Mouse (Mus musculus): ENCODE results near the gene Adar. TPM values are rescaled to one million over a fixed set of nuclear protein-coding genes. Genes with fewer than 3 reads are reported as not detected.
"Not testable (repeated sequence)": the region's sequence is repeated elsewhere in the genome, so short reads cannot be mapped to it uniquely, and the experiment has no call there.

Gene Adar
- polyA plus RNA-seq, 1 experiment from 2014 or later, result 11.8 TPM

DNA sequence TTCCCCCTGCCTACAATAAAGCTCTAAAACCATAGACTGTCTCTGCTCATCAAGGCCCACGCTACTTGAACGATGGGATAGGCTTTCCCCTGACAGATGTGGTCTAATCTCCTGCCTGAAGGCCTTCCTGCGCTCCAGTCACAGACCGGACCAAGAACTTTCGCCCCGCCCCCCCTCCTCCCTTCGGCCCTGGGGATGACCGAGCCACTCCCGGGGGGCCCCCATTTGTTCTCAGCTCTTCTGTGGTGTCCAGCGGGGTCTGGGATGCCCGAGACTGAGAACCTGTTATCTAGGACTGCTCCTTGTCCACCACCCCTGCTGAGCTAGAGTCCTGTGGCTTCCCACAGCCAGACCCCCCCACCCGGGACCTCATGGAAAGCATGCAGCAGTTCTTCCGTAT is 84.7 kb downstream of the Adar start:
- no peak overlapping the region for H3K4me3 ChIP-seq
- peak overlapping the region; percentile 4; the same call in 1 of the 2 replicates for H3K9ac ChIP-seq
- H3K27ac ChIP-seq, result no peak overlapping the region
- H3K36me3 ChIP-seq, result no peaks in the 10 kb centered on the region
- 0 out of 2 replicates have a peak, but pooled peaks cover 3% of the 10 kb centered on the region for H3K27me3 ChIP-seq
- no peaks in the 10 kb centered on the region for H3K9me3 ChIP-seq
- ATAC-seq (ENCODE audit: insufficient number of reproducible peaks, insufficient read depth, low FRiP score, low TSS enrichment, low read depth), result no peak
- H3K4me2 ChIP-seq, result peak overlapping the region; percentile 44
- WGBS, result 5% methylated on average over 13 of the region's 13 CpGs
- 0 out of 2 replicates have a peak, but pooled peaks cover 5% of the 10 kb centered on the region for H3K4me1 ChIP-seq

- not testable (repeated sequence) for H3K4me2 ChIP-seq; H3K27me3 ChIP-seq; H3K9me3 ChIP-seq; H3K4me3 ChIP-seq; ATAC-seq (ENCODE audit: insufficient number of reproducible peaks, insufficient read depth, low FRiP score, low TSS enrichment, low read depth); H3K36me3 ChIP-seq; H3K9ac ChIP-seq; H3K27ac ChIP-seq; H3K4me1 ChIP-seq
- 29% methylated on average over 3 of the region's 3 CpGs for WGBS
These were observed 85.3 kb downstream of the Adar start for GRCm38 (mm10) chr3:89800078-89800477.

- WGBS, result 55% methylated on average over 5 of the region's 5 CpGs
- Histone ChIP-seq H3K4me3 (no peak overlapping the region), H3K9me3 (no peaks in the 10 kb centered on the region), H3K9ac (no peak overlapping the region), H3K4me1 (0 out of 2 replicates have a peak, but pooled peaks cover 5% of the 10 kb centered on the region), H3K27ac (no peak overlapping the region), H3K36me3 (no peaks in the 10 kb centered on the region), H3K27me3 (0 out of 2 replicates have a peak, but pooled peaks cover 3% of the 10 kb centered on the region), H3K4me2 (no peak overlapping the region)
- ATAC-seq (ENCODE audit: insufficient number of reproducible peaks, insufficient read depth, low FRiP score, low TSS enrichment, low read depth), result no peak
These were observed 86.1 kb downstream of the Adar start for GRCm38 (mm10) chr3:89800774-89801506.

GRCm38 (mm10) chr3:89801507-89801847 is 86.7 kb downstream of the Adar start:
- no peak for ATAC-seq (ENCODE audit: insufficient number of reproducible peaks, insufficient read depth, low FRiP score, low TSS enrichment, low read depth)
- Histone ChIP-seq H3K27ac (no peak overlapping the region), H3K4me2 (no peak overlapping the region), H3K27me3 (0 out of 2 replicates have a peak, but pooled peaks cover 3% of the 10 kb centered on the region), H3K9me3 (no peaks in the 10 kb centered on the region), H3K4me1 (0 out of 2 replicates have a peak, but pooled peaks cover 5% of the 10 kb centered on the region), H3K4me3 (no peak overlapping the region), H3K36me3 (no peaks in the 10 kb centered on the region), H3K9ac (no peak overlapping the region)
- WGBS, result 15% methylated on average over 3 of the region's 3 CpGs

- ATAC-seq (ENCODE audit: insufficient number of reproducible peaks, insufficient read depth, low FRiP score, low TSS enrichment, low read depth), result no peak
- Histone ChIP-seq H3K36me3 (no peaks in the 10 kb centered on the region), H3K4me2 (no peak overlapping the region), H3K4me3 (no peak overlapping the region), H3K9ac (no peak overlapping the region), H3K9me3 (no peaks in the 10 kb centered on the region), H3K27me3 (0 out of 2 replicates have a peak, but pooled peaks cover 3% of the 10 kb centered on the region), H3K27ac (no peak overlapping the region), H3K4me1 (0 out of 2 replicates have a peak, but pooled peaks cover 5% of the 10 kb centered on the region)
- 61% methylated on average over 15 of the region's 15 CpGs for WGBS
These were observed 88.1 kb downstream of the Adar start for GRCm38 (mm10) chr3:89802876-89803275.

Other genes starting within 250 kb of the Adar start
- gene Kcnn3, start 194.9 kb upstream of the Adar start, polyA plus RNA-seq (2015; fragmentation: Nextera tagmentation; extraction: Ambion mirVana), result 1.5 and 1.7 TPM in 2 replicates
- 1.1 and 1.3 TPM in 2 replicates for gene Chrnb2, start 49.6 kb downstream of the Adar start, polyA plus RNA-seq (2015; fragmentation: Nextera tagmentation; extraction: Ambion mirVana)
- 13.2 and 14.2 TPM in 2 replicates for gene Ube2q1, start 58.6 kb downstream of the Adar start, polyA plus RNA-seq (2015; fragmentation: Nextera tagmentation; extraction: Ambion mirVana)
- 2.8 and 3.2 TPM in 2 replicates for gene She, start 116.3 kb downstream of the Adar start, polyA plus RNA-seq (2015; fragmentation: Nextera tagmentation; extraction: Ambion mirVana)
- 0.83 and 1.6 TPM in 2 replicates for gene Il6ra, start 198.2 kb downstream of the Adar start, polyA plus RNA-seq (2015; fragmentation: Nextera tagmentation; extraction: Ambion mirVana)
- 16.8 and 17.8 TPM in 2 replicates for gene Atp8b2, start 248.5 kb downstream of the Adar start, polyA plus RNA-seq (2015; fragmentation: Nextera tagmentation; extraction: Ambion mirVana)